Mouse (Mus musculus): Measurements from ENCODE around the gene Sec61b. TPM values are rescaled to one million over a fixed set of nuclear protein-coding genes. Genes with fewer than 3 reads are reported as not detected.

Gene Sec61b
- 247 and 248 TPM in 2 replicates for polyA plus RNA-seq (2015; fragmentation: Nextera tagmentation; extraction: Ambion mirVana)

GRCm38 (mm10) chr4:47473968-47474729, at the start of gene Sec61b, which contains the start of gene Alg2:
Gene Sec61b (plus strand): TSS chr4:47474658.
Gene Alg2 (minus strand): TSS chr4:47474333.
- Histone ChIP-seq H3K4me1 (replicated peaks) (peaks cover 34% of the 10 kb centered on the region), H3K9me3 (replicated peaks) (peaks cover 2% of the 10 kb centered on the region; the same call in 1 of the 2 replicates), H3K4me2 (peak within 1 kb of the TSS; percentile 77), H3K27me3 (no peaks in the 10 kb centered on the region), H3K9ac (peak within 1 kb of the TSS; percentile 87), H3K27ac (peak within 1 kb of the TSS; percentile 92), H3K36me3 (peaks cover 65% of the 10 kb centered on the region), H3K4me3 (replicated peaks) (peak within 1 kb of the TSS; percentile 88)
- under 1% methylated on average over 58 of the region's 58 CpGs for WGBS (ENCODE audit: insufficient replicate concordance)
- DNase-seq (peak; percentile 96), ATAC-seq (ENCODE audit: low read depth) (peak; percentile 97)

GRCm38 (mm10) chr4:47425247-47425830, 49.1 kb upstream of the Sec61b start:
- 86% methylated on average over 11 of the region's 16 CpGs for WGBS (ENCODE audit: insufficient replicate concordance)
- Histone ChIP-seq H3K4me1 (replicated peaks) (peaks cover 11% of the 10 kb centered on the region), H3K27me3 (no peaks in the 10 kb centered on the region), H3K27ac (no peak overlapping the region), H3K4me2 (no peak overlapping the region), H3K9ac (no peak overlapping the region), H3K4me3 (replicated peaks) (no peak overlapping the region), H3K9me3 (replicated peaks) (no peaks in the 10 kb centered on the region), H3K36me3 (no peaks in the 10 kb centered on the region)
- ATAC-seq (ENCODE audit: low read depth) = no peak
- no peak for DNase-seq

GRCm38 (mm10) chr4:47427606-47428005, 46.9 kb upstream of the Sec61b start:
- Histone ChIP-seq H3K27ac (no peak overlapping the region), H3K9ac (no peak overlapping the region), H3K9me3 (replicated peaks) (no peaks in the 10 kb centered on the region), H3K4me1 (replicated peaks) (peaks cover 1% of the 10 kb centered on the region), H3K4me2 (no peak overlapping the region), H3K4me3 (replicated peaks) (no peak overlapping the region), H3K27me3 (no peaks in the 10 kb centered on the region), H3K36me3 (no peaks in the 10 kb centered on the region)
- 52% methylated on average over 3 of the region's 3 CpGs for WGBS (ENCODE audit: insufficient replicate concordance)
- no peak for DNase-seq
- no peak for ATAC-seq (ENCODE audit: low read depth)

GRCm38 (mm10) chr4:47430557-47430956, 43.9 kb upstream of the Sec61b start:
- WGBS (ENCODE audit: insufficient replicate concordance) = 41% methylated on average over 6 of the region's 6 CpGs
- no peak for DNase-seq
- no peaks in the 10 kb centered on the region for H3K36me3 ChIP-seq
- H3K4me1 ChIP-seq (replicated peaks) = no peaks in the 10 kb centered on the region
- no peak overlapping the region for H3K4me3 ChIP-seq (replicated peaks)
- no peaks in the 10 kb centered on the region for H3K27me3 ChIP-seq
- H3K9ac ChIP-seq = no peak overlapping the region
- H3K9me3 ChIP-seq (replicated peaks) = no peaks in the 10 kb centered on the region
- H3K4me2 ChIP-seq = no peak overlapping the region
- no peak for ATAC-seq (ENCODE audit: low read depth)
- H3K27ac ChIP-seq = no peak overlapping the region

- H3K9ac ChIP-seq = no peak overlapping the region
- ATAC-seq (ENCODE audit: low read depth) (no peak), DNase-seq (no peak)
- H3K4me1 ChIP-seq (replicated peaks) = no peaks in the 10 kb centered on the region
- H3K4me3 ChIP-seq (replicated peaks) = no peak overlapping the region
- H3K27me3 ChIP-seq = no peaks in the 10 kb centered on the region; the same call in 1 of the 2 replicates
- no peak overlapping the region for H3K4me2 ChIP-seq
- 66% methylated on average over 5 of the region's 5 CpGs for WGBS (ENCODE audit: insufficient replicate concordance)
- H3K27ac ChIP-seq = no peak overlapping the region
- H3K36me3 ChIP-seq = no peaks in the 10 kb centered on the region
- no peaks in the 10 kb centered on the region for H3K9me3 ChIP-seq (replicated peaks)
Observed at GRCm38 (mm10) chr4:47431081-47431480, 43.4 kb upstream of the Sec61b start.

GRCm38 (mm10) chr4:47432766-47433165, 41.7 kb upstream of the Sec61b start:
- no peaks in the 10 kb centered on the region for H3K36me3 ChIP-seq
- peaks cover 9% of the 10 kb centered on the region for H3K4me1 ChIP-seq (replicated peaks)
- no peak overlapping the region for H3K9ac ChIP-seq
- H3K4me2 ChIP-seq = no peak overlapping the region
- 72% methylated on average over 7 of the region's 7 CpGs for WGBS (ENCODE audit: insufficient replicate concordance)
- no peak for ATAC-seq (ENCODE audit: low read depth)
- no peaks in the 10 kb centered on the region for H3K9me3 ChIP-seq (replicated peaks)
- no peak for DNase-seq
- H3K4me3 ChIP-seq (replicated peaks) = no peak overlapping the region
- no peak overlapping the region for H3K27ac ChIP-seq
- peaks cover 13% of the 10 kb centered on the region for H3K27me3 ChIP-seq

GRCm38 (mm10) chr4:47435131-47435530, 39.3 kb upstream of the Sec61b start:
- Histone ChIP-seq H3K9ac (no peak overlapping the region), H3K4me1 (replicated peaks) (peaks cover 12% of the 10 kb centered on the region), H3K27ac (no peak overlapping the region), H3K9me3 (replicated peaks) (no peaks in the 10 kb centered on the region), H3K27me3 (peaks cover 13% of the 10 kb centered on the region), H3K4me2 (no peak overlapping the region), H3K36me3 (no peaks in the 10 kb centered on the region), H3K4me3 (replicated peaks) (no peak overlapping the region)
- no peak for DNase-seq
- no peak for ATAC-seq (ENCODE audit: low read depth)
- WGBS (ENCODE audit: insufficient replicate concordance) = 74% methylated on average over 12 of the region's 12 CpGs

DNA sequence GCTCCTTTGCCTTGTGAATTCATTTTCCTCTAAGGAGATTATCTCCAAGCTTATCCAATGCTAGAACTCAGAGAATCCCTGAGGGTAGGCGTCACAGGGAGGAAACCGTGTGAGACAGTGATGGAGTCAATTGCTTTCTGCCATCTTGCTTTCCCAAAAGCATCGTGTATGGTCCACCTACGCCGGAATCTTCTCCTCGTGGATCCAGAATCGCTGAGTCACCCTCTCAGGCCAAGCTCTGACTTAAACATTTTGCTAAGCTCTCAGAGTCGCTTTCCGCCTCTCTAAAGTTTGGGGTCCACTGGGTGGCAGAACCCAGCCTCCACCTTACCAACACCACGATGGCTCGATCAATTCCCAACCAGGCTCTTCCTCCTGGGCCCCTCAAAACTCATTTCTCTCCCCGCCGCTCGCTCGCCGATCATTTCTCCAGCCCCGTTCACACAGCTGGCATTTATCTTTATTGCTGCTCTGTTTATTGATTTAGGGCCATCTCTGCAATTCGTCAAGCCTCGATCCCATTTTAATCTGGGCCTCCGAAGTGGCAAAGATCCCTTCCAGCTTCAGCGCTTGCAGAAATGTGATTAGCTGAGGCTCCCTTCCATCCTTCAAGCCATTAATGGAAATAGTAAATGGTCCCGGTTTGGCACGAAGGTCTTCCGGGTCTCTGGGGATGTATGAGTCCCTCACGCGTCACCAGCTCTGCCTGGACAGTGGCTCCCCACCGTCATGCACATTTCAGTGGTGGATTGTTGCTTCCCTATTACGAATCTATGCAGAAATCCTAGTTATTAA, 38.7 kb upstream of the Sec61b start:
- no peak overlapping the region for H3K27ac ChIP-seq
- DNase-seq = no peak
- no peak overlapping the region for H3K4me2 ChIP-seq
- no peaks in the 10 kb centered on the region for H3K9me3 ChIP-seq (replicated peaks)
- no peak overlapping the region for H3K4me3 ChIP-seq (replicated peaks)
- H3K4me1 ChIP-seq (replicated peaks) = peaks cover 12% of the 10 kb centered on the region
- no peak overlapping the region for H3K9ac ChIP-seq
- 63% methylated on average over 28 of the region's 28 CpGs for WGBS (ENCODE audit: insufficient replicate concordance)
- peaks cover 13% of the 10 kb centered on the region for H3K27me3 ChIP-seq
- ATAC-seq (ENCODE audit: low read depth) = no peak
- no peaks in the 10 kb centered on the region for H3K36me3 ChIP-seq

GRCm38 (mm10) chr4:47437365-47438340, 36.8 kb upstream of the Sec61b start:
- Histone ChIP-seq H3K4me3 (replicated peaks) (peak overlapping the region; percentile 56), H3K4me1 (replicated peaks) (peaks cover 12% of the 10 kb centered on the region), H3K4me2 (peak overlapping the region; percentile 83), H3K9ac (peak overlapping the region; percentile 60), H3K27me3 (peaks cover 13% of the 10 kb centered on the region), H3K27ac (no peak overlapping the region), H3K36me3 (no peaks in the 10 kb centered on the region), H3K9me3 (replicated peaks) (no peaks in the 10 kb centered on the region)
- 4% methylated on average over 33 of the region's 33 CpGs for WGBS (ENCODE audit: insufficient replicate concordance)
- DNase-seq (peak; percentile 43), ATAC-seq (ENCODE audit: low read depth) (peak; percentile 23; the same call in 1 of the 2 replicates)

DNA sequence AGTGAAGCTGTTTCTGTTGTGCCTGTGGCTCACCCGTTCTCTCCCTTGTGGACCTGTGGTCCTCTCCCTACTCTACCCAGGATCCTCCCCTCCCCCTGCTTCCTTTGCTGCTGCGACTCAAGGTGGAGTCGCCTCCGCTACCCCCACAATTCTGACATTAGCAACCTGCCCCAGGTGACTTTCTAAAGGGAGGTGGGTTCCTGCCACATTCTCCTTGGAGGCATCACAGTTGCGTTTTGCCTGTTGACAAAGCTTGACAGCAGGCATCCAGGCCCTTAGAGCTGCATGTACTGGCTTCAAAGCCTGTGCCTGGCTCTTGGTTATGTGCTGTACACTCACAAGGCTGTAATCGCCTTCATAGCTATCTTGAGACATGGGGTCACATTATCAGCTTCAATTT, 35.5 kb upstream of the Sec61b start:
- Histone ChIP-seq H3K27ac (no peak overlapping the region), H3K9me3 (replicated peaks) (no peaks in the 10 kb centered on the region), H3K4me1 (replicated peaks) (peaks cover 12% of the 10 kb centered on the region), H3K36me3 (no peaks in the 10 kb centered on the region), H3K4me3 (replicated peaks) (no peak overlapping the region), H3K27me3 (peaks cover 13% of the 10 kb centered on the region), H3K9ac (no peak overlapping the region), H3K4me2 (no peak overlapping the region)
- 64% methylated on average over 6 of the region's 6 CpGs for WGBS (ENCODE audit: insufficient replicate concordance)
- DNase-seq (no peak), ATAC-seq (ENCODE audit: low read depth) (no peak)

Data from liver, embryonic 13.5 days (tissue).